Mouse (Mus musculus): ENCODE data around the gene Auh. TPM values are rescaled to one million over a fixed set of nuclear protein-coding genes. Genes with fewer than 3 reads are reported as not detected.

Gene Auh
- total and polyA plus RNA-seq, 3 experiments, result 68.5 to 191 (median 74.1) TPM

GRCm38 (mm10) chr13:52873923-52874322 is 55.6 kb downstream of the Auh start:
- DNase-seq (ENCODE audit: extremely low read depth), result no peak
- Histone ChIP-seq H3K4me1 (ENCODE audit: control insufficient read depth in 1 of 2, insufficient read depth in 2 of 2) (peaks cover 0 to 6% of the 10 kb centered on the region in 2 experiments; a peak in 1 of 4 replicates), H3K27me3 (replicated peaks) (no peaks in the 10 kb centered on the region), H3K9ac (ENCODE audit: insufficient read depth, low read depth) (no peak overlapping the region), H3K4me2 (ENCODE audit: insufficient read depth, low read depth, poor library complexity, severe bottlenecking) (no peak overlapping the region), H3K9me3 (replicated peaks; ENCODE audit: low read length) (no peaks in the 10 kb centered on the region), H3K27ac (ENCODE audit: insufficient read depth, low read depth) (no peak overlapping the region), H3K36me3 (replicated peaks in 1 of 2; ENCODE audit: control insufficient read depth in 1 of 2, insufficient read depth in 1 of 2, low read length in 1 of 2) (peaks cover 20 to 54% of the 10 kb centered on the region in 2 experiments), H3K4me3 (replicated peaks in 1 of 3; ENCODE audit: low read depth in 2 of 3, low read length in 2 of 3, poor library complexity in 1 of 3) (no peak overlapping the region), H3K79me2 (replicated peaks; ENCODE audit: control insufficient read depth, extremely low read depth, insufficient read depth, poor library complexity, severe bottlenecking) (no peaks in the 10 kb centered on the region)
- in situ Hi-C loops (cut with MboI; ENCODE audit: low pct_ligation_motif_present, low pct_unique_long_range_greater_than_20kb, low sequenced_read_pairs) (no loop called here), dilution Hi-C loops (cut with MboI; ENCODE audit: extremely low pct_ligation_motif_present, extremely low pct_unique_long_range_greater_than_20kb, low sequenced_read_pairs) (no loop called here)
- no peak for TF ChIP-seq JUN (IDR thresholded peaks at IDR 0.05; ENCODE audit: insufficient read depth, low read depth, low read length)

- peaks cover 8 to 59% of the 10 kb centered on the region in 2 experiments for H3K36me3 ChIP-seq (replicated peaks in 1 of 2; ENCODE audit: control insufficient read depth in 1 of 2, insufficient read depth in 1 of 2, low read length in 1 of 2)
- in situ Hi-C loops (cut with MboI; ENCODE audit: low pct_ligation_motif_present, low pct_unique_long_range_greater_than_20kb, low sequenced_read_pairs), result no loop called here
- H3K27me3 ChIP-seq (replicated peaks), result no peaks in the 10 kb centered on the region
- no peak overlapping the region for H3K4me3 ChIP-seq (replicated peaks in 1 of 3; ENCODE audit: low read depth in 2 of 3, low read length in 2 of 3, poor library complexity in 1 of 3)
- no peaks in the 10 kb centered on the region for H3K9me3 ChIP-seq (replicated peaks; ENCODE audit: low read length)
- H3K27ac ChIP-seq (ENCODE audit: insufficient read depth, low read depth), result no peak overlapping the region
- no peak for DNase-seq (ENCODE audit: extremely low read depth)
- TF ChIP-seq SIN3A (IDR thresholded peaks at IDR 0.05; ENCODE audit: low read length), result no peak
- no peak for TF ChIP-seq E2F4 (IDR thresholded peaks at IDR 0.05; ENCODE audit: insufficient replicate concordance, low read depth, low read length)
- TF ChIP-seq CHD2 (IDR thresholded peaks at IDR 0.05; ENCODE audit: low read length), result no peak
- no peak for TF ChIP-seq ZNF384 (IDR thresholded peaks at IDR 0.05; ENCODE audit: low read depth, low read length)
- H3K4me2 ChIP-seq (ENCODE audit: insufficient read depth, low read depth, poor library complexity, severe bottlenecking), result no peak overlapping the region
- H3K79me2 ChIP-seq (replicated peaks; ENCODE audit: control insufficient read depth, extremely low read depth, insufficient read depth, poor library complexity, severe bottlenecking), result no peaks in the 10 kb centered on the region
- no peak overlapping the region for H3K9ac ChIP-seq (ENCODE audit: insufficient read depth, low read depth)
- dilution Hi-C loops (cut with MboI; ENCODE audit: extremely low pct_ligation_motif_present, extremely low pct_unique_long_range_greater_than_20kb, low sequenced_read_pairs), result no loop called here
- H3K4me1 ChIP-seq (ENCODE audit: control insufficient read depth in 1 of 2, insufficient read depth in 2 of 2), result 0 out of 4 replicates have a peak, but pooled peaks cover 3% of the 10 kb centered on the region in 2 experiments
These were observed 63.3 kb downstream of the Auh start for GRCm38 (mm10) chr13:52866005-52866792.

- peaks cover 8 to 49% of the 10 kb centered on the region in 2 experiments for H3K36me3 ChIP-seq (replicated peaks in 1 of 2; ENCODE audit: control insufficient read depth in 1 of 2, insufficient read depth in 1 of 2, low read length in 1 of 2)
- H3K27me3 ChIP-seq (replicated peaks), result no peaks in the 10 kb centered on the region
- H3K4me2 ChIP-seq (ENCODE audit: insufficient read depth, low read depth, poor library complexity, severe bottlenecking), result no peak overlapping the region
- DNase-seq (ENCODE audit: extremely low read depth), result no peak
- TF ChIP-seq USF2 (conservative IDR thresholded peaks at IDR 0.05; ENCODE audit: low read depth, low read length) (no peak), ZMIZ1 (IDR thresholded peaks at IDR 0.05; ENCODE audit: low read depth, low read length) (no peak), MAX (IDR thresholded peaks at IDR 0.05; ENCODE audit: low read length) (no peak), ZC3H11A (IDR thresholded peaks at IDR 0.05; ENCODE audit: low read depth, low read length) (no peak), POLR2A (IDR thresholded peaks at IDR 0.05; ENCODE audit: low read depth, low read length) (no peak), JUN (IDR thresholded peaks at IDR 0.05; ENCODE audit: insufficient read depth, low read depth, low read length) (no peak), CHD2 (IDR thresholded peaks at IDR 0.05; ENCODE audit: low read length) (no peak)
- H3K27ac ChIP-seq (ENCODE audit: insufficient read depth, low read depth), result no peak overlapping the region
- no peak overlapping the region for H3K4me3 ChIP-seq (replicated peaks in 1 of 3; ENCODE audit: low read depth in 2 of 3, low read length in 2 of 3, poor library complexity in 1 of 3)
- in situ Hi-C loops (cut with MboI; ENCODE audit: low pct_ligation_motif_present, low pct_unique_long_range_greater_than_20kb, low sequenced_read_pairs), result no loop called here
- no peaks in the 10 kb centered on the region for H3K9me3 ChIP-seq (replicated peaks; ENCODE audit: low read length)
- H3K4me1 ChIP-seq (ENCODE audit: control insufficient read depth in 1 of 2, insufficient read depth in 2 of 2), result 0 out of 4 replicates have a peak, but pooled peaks cover 3% of the 10 kb centered on the region in 2 experiments
- dilution Hi-C loops (cut with MboI; ENCODE audit: extremely low pct_ligation_motif_present, extremely low pct_unique_long_range_greater_than_20kb, low sequenced_read_pairs), result no loop called here
- no peak overlapping the region for H3K9ac ChIP-seq (ENCODE audit: insufficient read depth, low read depth)
- H3K79me2 ChIP-seq (replicated peaks; ENCODE audit: control insufficient read depth, extremely low read depth, insufficient read depth, poor library complexity, severe bottlenecking), result no peaks in the 10 kb centered on the region
These were observed 66.0 kb downstream of the Auh start for GRCm38 (mm10) chr13:52863436-52863835.
